Mouse (Mus musculus) stomach, postnatal 0 days (tissue): ENCODE measurements at regions not wholly inside any gene's neighbourhood (a gene's known extent, or its start where the extent isn't known, plus 50 kb on each side); places are given as distances from the start of the nearest gene placed in this dataset.

Experiments used
- CTCF ChIP-seq: IDR thresholded peaks from 2 replicates; pipeline ENCODE4 v1.5.1; 2016; ENCODE audit warnings: antibody characterized with exemption, low read depth, mild to moderate bottlenecking, moderate library complexity
- EP300 ChIP-seq: optimal IDR thresholded peaks from 2 replicates; pipeline ENCODE3; 2016; ENCODE audit warnings: antibody characterized with exemption

DNA sequence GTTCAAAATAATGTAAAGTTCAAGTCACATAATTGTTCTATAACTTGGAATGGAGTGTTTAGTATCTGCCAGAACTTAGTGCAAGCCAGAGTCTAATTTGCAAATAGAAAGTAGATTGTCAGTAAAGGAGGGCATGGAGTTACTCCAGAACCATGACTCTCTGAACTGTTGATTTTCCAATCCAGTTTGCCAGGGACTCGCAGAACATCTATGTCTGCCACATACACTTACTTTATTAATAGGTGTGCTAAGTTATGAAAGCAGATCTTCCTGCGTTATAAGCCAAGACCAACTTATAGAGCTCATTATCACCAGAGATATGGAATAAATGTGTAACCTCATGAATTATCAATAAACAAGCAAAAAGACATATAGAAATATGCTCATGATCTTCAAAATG is 107.2 kb upstream of the Ddit4l start:
- TF ChIP-seq CTCF, result no peak
- no peak for TF ChIP-seq EP300
